Mouse (Mus musculus) liver, embryonic 14.5 days (tissue): ENCODE measurements around the gene Tubgcp3. TPM values are rescaled to one million over a fixed set of nuclear protein-coding genes. Genes with fewer than 3 reads are reported as not detected.
A peak's percentile ranks its signal among the peaks of the same experiment; 100 is the strongest.
"Not testable (repeated sequence)": the region's sequence is repeated elsewhere in the genome, so short reads cannot be mapped to it uniquely, and the experiment has no call there.

Experiments used
- ATAC-seq: fragments of 200-750 bp; cut with Nextera tagmentation; 2 replicates; pipeline ENCODE4 v1.8.0; 2017; ENCODE audit warnings: moderate number of reproducible peaks, mild to moderate bottlenecking, moderate library complexity; ENCODE audit not compliant: insufficient read depth
- DNase-seq, 3 experiments: peaks; one replicate each; pipeline ENCODE4 v3.0.0-alpha.2; 2012 to 2013; ENCODE audit warnings: low read depth in 3 of 3, low spot score in 3 of 3
- H3K27ac ChIP-seq: fragments of 300-500 bp; sonication (generic); 2 replicates; pipeline ENCODE4 v1.5.1; 2014; ENCODE audit warnings: moderate library complexity, mild to moderate bottlenecking, control low read depth, inconsistent platforms
- H3K27me3 ChIP-seq: fragments of 300-500 bp; sonication (generic); 2 replicates; pipeline ENCODE4 v1.6.1; 2014; ENCODE audit warnings: mild to moderate bottlenecking, low read length, moderate library complexity; ENCODE audit not compliant: control insufficient read depth, insufficient read depth
- H3K36me3 ChIP-seq: fragments of 300-500 bp; sonication (generic); replicated peaks from 2 replicates; pipeline ENCODE4 v1.6.1; 2014; ENCODE audit warnings: low read depth; ENCODE audit not compliant: control insufficient read depth, insufficient read depth
- H3K4me1 ChIP-seq, 2 experiments: fragments of 200-500 bp in 1 of 2; fragments of 300-500 bp in 1 of 2; sonication (generic) in 1 of 2; replicated peaks; 2 replicates each; pipeline ENCODE4 v1.6.1; 2012 to 2014; ENCODE audit warnings: antibody characterized with exemption in 1 of 2, inconsistent platforms in 1 of 2, low read length in 1 of 2; ENCODE audit not compliant: control insufficient read depth in 2 of 2, insufficient read depth in 2 of 2
- H3K4me2 ChIP-seq: fragments of 300-500 bp; sonication (generic); 2 replicates; pipeline ENCODE4 v1.6.1; 2014; ENCODE audit warnings: low read depth, mild to moderate bottlenecking, control low read depth, moderate library complexity
- H3K4me3 ChIP-seq, 2 experiments: fragments of 200-500 bp in 1 of 2; fragments of 300-500 bp in 1 of 2; sonication (generic) in 1 of 2; 2 replicates each; pipeline ENCODE4 v1.5.1; 2012 to 2014; ENCODE audit warnings: low read depth in 2 of 2, low read length in 2 of 2, mild to moderate bottlenecking in 2 of 2, control low read depth in 1 of 2, inconsistent platforms in 1 of 2, moderate library complexity in 1 of 2; ENCODE audit not compliant: insufficient read depth in 1 of 2
- H3K9ac ChIP-seq: fragments of 300-500 bp; sonication (generic); replicated peaks from 2 replicates; pipeline ENCODE4 v1.6.1; 2014; ENCODE audit warnings: mild to moderate bottlenecking, control low read depth, moderate library complexity
- H3K9me3 ChIP-seq: fragments of 300-500 bp; sonication (generic); 2 replicates; pipeline ENCODE4 v1.6.1; 2016; ENCODE audit warnings: low read length, mixed read lengths; ENCODE audit not compliant: control insufficient read depth
- CTCF ChIP-seq: IDR thresholded peaks from 2 replicates; pipeline ENCODE4 v1.5.1; 2016; ENCODE audit warnings: antibody characterized with exemption, low read depth, control low read depth
- EP300 ChIP-seq: IDR thresholded peaks from 2 replicates; pipeline ENCODE4 v1.6.1; 2016; ENCODE audit warnings: antibody characterized with exemption, low read depth
- WGBS: fragments of 180-500 bp; shearing (Covaris S2); extraction: QIAGEN DNeasy Blood & Tissue Kit; methylation state at CpG from one replicate; pipeline ENCODE4 v1.1.7; 2014; ENCODE audit not compliant: insufficient replicate concordance; 5-methylcytosine and 5-hydroxymethylcytosine counted together
- polyA plus RNA-seq, 2 experiments: library from polyadenylated mRNA; depleted of rRNA in 1 of 2; stranded (reverse) in 1 of 2; unstranded in 1 of 2; fragments of >200 nt; fragmentation: Nextera tagmentation in 1 of 2; extraction: Ambion mirVana in 1 of 2; gene quantifications; 2 replicates each; pipeline versions ENCODE4 v1.2.1 to v1.2.3; 2012 to 2014

The Tubgcp3 gene
- polyA plus RNA-seq, 2 experiments = 26.1 to 39.4 TPM

DNA sequence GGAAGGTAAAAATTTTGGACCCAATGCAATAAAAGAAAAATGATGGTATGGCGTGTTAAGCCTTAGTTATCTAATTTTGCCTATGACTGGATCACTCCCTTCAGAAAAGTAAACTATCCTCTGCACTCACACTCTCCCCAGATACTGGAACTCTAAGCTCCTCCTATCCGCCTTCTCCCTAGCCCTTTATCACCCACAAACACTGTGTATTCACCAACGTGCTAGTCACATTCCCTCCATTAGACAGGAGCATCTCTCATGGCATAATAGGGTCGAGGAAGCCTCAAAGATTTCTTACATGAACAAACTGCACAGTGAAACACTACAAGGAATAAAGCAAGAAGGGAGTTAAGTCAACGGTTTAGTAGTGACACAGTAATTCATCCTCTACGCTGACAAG, 1.1 kb downstream of the Tubgcp3 start:
- Histone ChIP-seq H3K36me3 (peaks cover 14% of the 10 kb centered on the region), H3K9me3 (no peaks in the 10 kb centered on the region), H3K4me2 (peak overlapping the region; percentile 87), H3K4me3 (peak overlapping the region; percentile 94 to 96), H3K27me3 (no peaks in the 10 kb centered on the region), H3K4me1 (peaks cover 17 to 21% of the 10 kb centered on the region in 2 experiments), H3K27ac (peak overlapping the region; percentile 72), H3K9ac (peak overlapping the region; percentile 89)
- WGBS = 14% methylated on average over 6 of the region's 6 CpGs
- ATAC-seq (peak; percentile 80), DNase-seq (peak; percentile 59 to 71 (median 59))
- TF ChIP-seq EP300 (0 out of 2 replicates have a peak, but pooled peaks have one; percentile 5), CTCF (no peak)

DNA sequence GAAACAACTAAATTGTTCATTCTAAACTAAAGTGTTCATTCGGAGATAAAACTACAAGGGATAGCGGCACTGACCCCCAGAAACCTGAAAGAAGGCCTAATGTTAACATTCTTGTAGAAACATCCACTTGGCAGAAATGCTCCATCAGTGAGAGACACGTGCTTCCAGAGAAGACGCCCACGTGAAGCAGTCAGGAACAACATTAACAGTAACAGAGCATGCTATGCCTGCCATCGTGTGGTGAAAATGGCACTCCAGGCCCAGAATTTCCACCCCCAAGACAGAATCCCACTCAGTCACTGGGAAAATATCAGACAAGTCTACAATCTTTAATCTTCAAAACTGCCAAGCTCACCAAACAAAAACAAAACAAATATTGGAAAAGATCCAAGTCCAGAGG, 3.2 kb downstream of the Tubgcp3 start:
- peaks cover 17 to 27% of the 10 kb centered on the region in 2 experiments for H3K4me1 ChIP-seq
- H3K27me3 ChIP-seq = no peaks in the 10 kb centered on the region
- no peak overlapping the region for H3K4me3 ChIP-seq
- no peak for ATAC-seq
- H3K36me3 ChIP-seq = peaks cover 14% of the 10 kb centered on the region
- H3K27ac ChIP-seq = no peak overlapping the region
- H3K9me3 ChIP-seq = no peaks in the 10 kb centered on the region
- TF ChIP-seq CTCF (no peak), EP300 (no peak)
- WGBS = 86% methylated on average over 6 of the region's 6 CpGs
- H3K4me2 ChIP-seq = no peak overlapping the region
- no peak for DNase-seq
- no peak overlapping the region for H3K9ac ChIP-seq

DNA sequence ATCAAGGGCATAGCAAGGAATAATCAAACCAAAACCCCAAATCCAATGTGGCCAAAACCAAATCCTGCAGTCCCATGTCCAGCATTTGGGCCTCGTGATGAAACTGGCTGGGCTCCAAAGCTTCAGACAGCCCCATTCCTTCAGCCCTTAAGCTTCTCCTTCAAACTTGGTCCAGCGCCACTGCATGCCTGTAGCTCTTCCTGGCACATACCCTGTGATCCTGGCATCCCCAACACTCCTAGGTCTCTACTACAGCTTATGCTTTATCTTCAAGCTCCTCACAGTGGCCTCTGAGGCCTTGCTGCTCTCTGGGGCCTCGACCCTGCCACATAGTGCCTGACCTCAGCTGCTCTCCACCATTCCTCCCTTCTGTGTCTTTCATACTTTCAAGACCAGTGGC, 5.5 kb downstream of the Tubgcp3 start:
- H3K4me2 ChIP-seq, H3K9ac ChIP-seq, H3K9me3 ChIP-seq, H3K4me3 ChIP-seq, H3K27ac ChIP-seq, H3K27me3 ChIP-seq, ATAC-seq, DNase-seq: not testable (repeated sequence)
- 96% methylated on average over 3 of the region's 3 CpGs for WGBS
- Histone ChIP-seq H3K36me3 (peaks cover 17% of the 10 kb centered on the region), H3K4me1 (peaks cover 14 to 20% of the 10 kb centered on the region in 2 experiments)

DNA sequence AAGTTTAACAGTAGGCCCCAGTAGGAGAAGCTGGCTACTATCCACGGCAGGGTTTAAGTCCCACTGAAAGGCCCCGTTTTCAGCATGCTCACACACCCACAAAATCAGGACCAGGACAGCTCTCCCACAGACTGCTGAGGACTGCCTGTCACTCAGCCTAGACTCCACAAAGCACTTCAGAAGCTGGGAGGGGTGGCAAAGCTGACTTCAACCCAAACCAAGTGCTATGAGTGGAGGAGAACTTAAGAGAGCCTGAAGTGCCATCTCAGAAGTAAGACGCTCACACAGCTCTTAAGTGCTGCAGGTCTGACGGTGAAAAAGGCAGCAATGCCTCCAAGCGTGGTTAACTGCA, 9.0 kb downstream of the Tubgcp3 start:
- Histone ChIP-seq H3K4me2 (no peak overlapping the region), H3K4me1 (peaks cover 0 to 6% of the 10 kb centered on the region in 2 experiments; a peak in 1 of 4 replicates), H3K27me3 (no peaks in the 10 kb centered on the region), H3K9me3 (no peaks in the 10 kb centered on the region), H3K9ac (no peak overlapping the region), H3K27ac (no peak overlapping the region), H3K4me3 (no peak overlapping the region), H3K36me3 (peaks cover 16% of the 10 kb centered on the region)
- WGBS = 75% methylated on average over 5 of the region's 5 CpGs
- ATAC-seq = no peak
- TF ChIP-seq CTCF = no peak
- no peak for TF ChIP-seq EP300
- no peak for DNase-seq

DNA sequence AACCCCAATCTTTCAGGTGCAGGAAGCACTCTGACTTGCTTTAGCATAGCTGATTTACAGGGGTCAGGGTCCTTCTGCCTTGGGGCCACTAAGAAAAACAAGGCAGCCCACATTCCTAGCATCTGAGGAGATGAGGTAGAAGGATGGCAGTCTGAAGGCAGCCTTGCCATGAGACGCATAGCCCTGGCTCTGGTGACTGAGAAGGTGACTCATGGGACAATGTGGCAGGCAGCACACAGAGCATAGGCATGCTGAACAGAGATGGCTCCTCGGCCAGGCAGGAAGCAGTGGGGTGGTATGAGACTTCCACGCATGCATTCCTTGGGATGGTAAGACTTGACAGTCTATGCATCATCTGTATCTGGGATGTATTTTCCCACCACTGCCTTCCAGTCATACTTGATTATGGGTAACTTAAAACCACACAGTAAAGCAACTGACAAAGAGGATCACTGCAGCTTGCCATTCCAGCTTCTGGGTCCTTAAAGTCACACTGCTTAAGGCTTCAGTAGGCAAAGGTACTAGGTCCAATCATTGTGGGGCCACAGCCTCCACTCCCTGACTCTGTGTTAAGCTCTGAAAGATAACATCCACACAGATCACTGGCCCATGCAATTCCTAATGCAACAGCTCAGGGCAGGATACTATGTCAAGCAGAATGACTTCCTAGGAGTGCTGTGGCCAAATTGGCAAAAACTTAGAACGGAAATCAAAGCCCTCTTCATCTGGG, 9.5 kb downstream of the Tubgcp3 start:
- WGBS = 79% methylated on average over 4 of the region's 4 CpGs
- no peak overlapping the region for H3K4me3 ChIP-seq
- H3K9me3 ChIP-seq = no peaks in the 10 kb centered on the region
- H3K27me3 ChIP-seq = no peaks in the 10 kb centered on the region
- H3K27ac ChIP-seq = no peak overlapping the region
- peaks cover 21% of the 10 kb centered on the region for H3K36me3 ChIP-seq
- ATAC-seq = no peak
- peaks cover 0 to 6% of the 10 kb centered on the region in 2 experiments; a peak in 1 of 4 replicates for H3K4me1 ChIP-seq
- H3K4me2 ChIP-seq = no peak overlapping the region
- DNase-seq = no peak
- TF ChIP-seq CTCF = no peak
- no peak for TF ChIP-seq EP300
- H3K9ac ChIP-seq = no peak overlapping the region
